Mouse (Mus musculus) lung, postnatal 10 days (tissue): ENCODE measurements around the gene Crtac1.

Experiments used
- DNase-seq: peaks from one replicate; pipeline ENCODE4 v3.0.0; 2021

Crtac1 gene

GRCm38 (mm10) chr19:42272003-42272963 lies 159.3 kb downstream of the Crtac1 start:
- peak; percentile 75 for DNase-seq

GRCm38 (mm10) chr19:42271182-42271581 lies 160.4 kb downstream of the Crtac1 start:
- DNase-seq: no peak

- no peak for DNase-seq
Measured at GRCm38 (mm10) chr19:42270119-42270518, 161.5 kb downstream of the Crtac1 start.

GRCm38 (mm10) chr19:42268337-42268736 lies 163.2 kb downstream of the Crtac1 start:
- DNase-seq: peak; percentile 12

- DNase-seq: no peak
Measured at GRCm38 (mm10) chr19:42263524-42263923, 168.1 kb downstream of the Crtac1 start.

- no peak for DNase-seq
Measured at GRCm38 (mm10) chr19:42260486-42260885, 171.1 kb downstream of the Crtac1 start.

- DNase-seq: no peak
Measured at GRCm38 (mm10) chr19:42258596-42258995, 173.0 kb downstream of the Crtac1 start.

GRCm38 (mm10) chr19:42258031-42258430 lies 173.6 kb downstream of the Crtac1 start:
- DNase-seq: no peak

GRCm38 (mm10) chr19:42257241-42257635 lies 174.3 kb downstream of the Crtac1 start:
- DNase-seq: no peak

- DNase-seq: no peak
Measured at GRCm38 (mm10) chr19:42256611-42257240, 174.9 kb downstream of the Crtac1 start.

- DNase-seq: peak; percentile 91
Measured at GRCm38 (mm10) chr19:42255784-42256610, 175.6 kb downstream of the Crtac1 start.

GRCm38 (mm10) chr19:42255438-42255783 lies 176.2 kb downstream of the Crtac1 start:
- no peak for DNase-seq

- DNase-seq: no peak
Measured at GRCm38 (mm10) chr19:42249976-42250914, 181.3 kb downstream of the Crtac1 start.

GRCm38 (mm10) chr19:42247519-42247918 lies 184.1 kb downstream of the Crtac1 start, which contains the start of gene Golga7b:
Golga7b (plus strand) TSS chr19:42247574.
- no peak for DNase-seq

GRCm38 (mm10) chr19:42246626-42247025 lies 185.0 kb downstream of the Crtac1 start:
- no peak for DNase-seq

- DNase-seq: no peak
Measured at GRCm38 (mm10) chr19:42243401-42243800, 188.2 kb downstream of the Crtac1 start.

- no peak for DNase-seq
Measured at GRCm38 (mm10) chr19:42240881-42241280, 190.7 kb downstream of the Crtac1 start.

GRCm38 (mm10) chr19:42238341-42238715 lies 193.3 kb downstream of the Crtac1 start:
- no peak for DNase-seq

GRCm38 (mm10) chr19:42237602-42238340 lies 193.8 kb downstream of the Crtac1 start:
- DNase-seq: no peak
